Mouse (Mus musculus) heart, embryonic 11.5 days (tissue): ENCODE measurements around the gene Ush2a. TPM values are rescaled to one million over a fixed set of nuclear protein-coding genes. Genes with fewer than 3 reads are reported as not detected.

Experiments used
- ATAC-seq: fragments of 200-750 bp; cut with Nextera tagmentation; replicated peaks from 2 replicates; pipeline ENCODE4 v1.8.0; 2017; ENCODE audit warnings: moderate library complexity; ENCODE audit not compliant: insufficient number of reproducible peaks, low FRiP score, low TSS enrichment
- H3K27ac ChIP-seq: fragments of 300-500 bp; sonication (generic); 2 replicates; pipeline ENCODE4 v1.5.1; 2014; ENCODE audit warnings: mild to moderate bottlenecking, low read depth, low read length
- H3K27me3 ChIP-seq: fragments of 300-500 bp; sonication (generic); 2 replicates; pipeline ENCODE4 v1.6.1; 2014; ENCODE audit warnings: mild to moderate bottlenecking, low read length, mixed read lengths; ENCODE audit not compliant: control insufficient read depth, insufficient read depth
- H3K36me3 ChIP-seq: fragments of 300-500 bp; sonication (generic); 2 replicates; pipeline ENCODE4 v1.6.1; 2014; ENCODE audit warnings: mild to moderate bottlenecking, low read length, moderate library complexity, mixed read lengths; ENCODE audit not compliant: control insufficient read depth, insufficient read depth
- H3K4me1 ChIP-seq: fragments of 300-500 bp; sonication (generic); 2 replicates; pipeline ENCODE4 v1.6.1; 2014; ENCODE audit warnings: low read length; ENCODE audit not compliant: control insufficient read depth, insufficient read depth
- H3K4me2 ChIP-seq: fragments of 300-500 bp; sonication (generic); 2 replicates; pipeline ENCODE4 v1.6.1; 2014; ENCODE audit warnings: mild to moderate bottlenecking, moderate library complexity
- H3K4me3 ChIP-seq: fragments of 300-500 bp; sonication (generic); 2 replicates; pipeline ENCODE4 v1.5.1; 2014; ENCODE audit warnings: low read depth, low read length
- H3K9ac ChIP-seq: fragments of 300-500 bp; sonication (generic); 2 replicates; pipeline ENCODE4 v1.6.1; 2014; ENCODE audit warnings: mild to moderate bottlenecking, low read depth, low read length, moderate library complexity
- H3K9me3 ChIP-seq: fragments of 300-500 bp; sonication (generic); replicated peaks from 2 replicates; pipeline ENCODE4 v1.6.1; 2016; ENCODE audit warnings: low read length; ENCODE audit not compliant: control insufficient read depth
- WGBS: fragments of 180-500 bp; shearing (Covaris S2); extraction: QIAGEN DNeasy Blood & Tissue Kit; methylation state at CpG from one replicate; pipeline ENCODE4 v1.1.7; 2014; ENCODE audit not compliant: insufficient replicate concordance; 5-methylcytosine and 5-hydroxymethylcytosine counted together
- polyA plus RNA-seq: library from polyadenylated mRNA; unstranded; fragments of >200 nt; fragmentation: Nextera tagmentation; extraction: Ambion mirVana; gene quantifications from 2 replicates; pipeline ENCODE4 v1.2.1, GENCODE M21; 2014

The Ush2a gene
- polyA plus RNA-seq, 1 experiment from 2014 or later: 0.03 TPM

- H3K36me3 ChIP-seq: no peaks in the 10 kb centered on the region
- H3K4me1 ChIP-seq: no peaks in the 10 kb centered on the region
- no peak overlapping the region for H3K4me3 ChIP-seq
- H3K9ac ChIP-seq: no peak overlapping the region
- no peak overlapping the region for H3K4me2 ChIP-seq
- WGBS: 74% methylated on average over 5 of the region's 5 CpGs
- no peak for ATAC-seq
- no peaks in the 10 kb centered on the region for H3K27me3 ChIP-seq
- H3K9me3 ChIP-seq: no peaks in the 10 kb centered on the region
- H3K27ac ChIP-seq: no peak overlapping the region
Observed at GRCm38 (mm10) chr1:188837613-188838295, 575.9 kb downstream of the Ush2a start.

GRCm38 (mm10) chr1:188847242-188847641, 585.4 kb downstream of the Ush2a start:
- 84% methylated on average over 6 of the region's 6 CpGs for WGBS
- H3K27me3 ChIP-seq: no peaks in the 10 kb centered on the region

DNA sequence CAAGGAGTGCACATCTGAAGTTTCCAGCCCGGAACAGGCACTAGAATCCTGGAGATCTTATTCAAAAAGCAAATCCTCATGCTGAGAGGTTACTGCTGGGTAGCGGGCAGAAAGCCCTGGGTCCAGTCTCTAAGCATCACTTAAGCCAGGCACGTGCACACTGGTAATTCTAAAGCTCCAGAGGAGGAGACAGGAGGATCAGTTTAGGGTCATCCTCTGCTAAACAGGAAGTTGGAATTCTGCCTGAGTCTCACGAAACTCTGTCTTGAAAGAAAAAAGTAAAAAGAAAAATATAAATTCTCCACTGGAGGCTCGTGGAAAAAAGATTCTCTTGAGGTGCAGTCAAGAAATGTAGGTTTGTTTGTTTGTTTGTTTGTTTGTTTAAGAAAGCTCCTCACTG, 591.0 kb downstream of the Ush2a start:
- WGBS: 71% methylated on average over 5 of the region's 5 CpGs
- Histone ChIP-seq H3K9me3 (no peaks in the 10 kb centered on the region), H3K36me3 (no peaks in the 10 kb centered on the region), H3K27ac (no peak overlapping the region), H3K27me3 (no peaks in the 10 kb centered on the region), H3K4me1 (no peaks in the 10 kb centered on the region), H3K9ac (no peak overlapping the region), H3K4me2 (no peak overlapping the region), H3K4me3 (no peak overlapping the region)
- no peak for ATAC-seq

More at GRCm38 (mm10) chr1:188847242-188847641, 585.4 kb downstream of the Ush2a start:
- no peak overlapping the region for H3K4me3 ChIP-seq
- H3K27ac ChIP-seq: no peak overlapping the region
- no peak for ATAC-seq
- no peak overlapping the region for H3K9ac ChIP-seq
- no peaks in the 10 kb centered on the region for H3K36me3 ChIP-seq
- no peaks in the 10 kb centered on the region for H3K4me1 ChIP-seq
- H3K9me3 ChIP-seq: no peaks in the 10 kb centered on the region
- H3K4me2 ChIP-seq: no peak overlapping the region

DNA sequence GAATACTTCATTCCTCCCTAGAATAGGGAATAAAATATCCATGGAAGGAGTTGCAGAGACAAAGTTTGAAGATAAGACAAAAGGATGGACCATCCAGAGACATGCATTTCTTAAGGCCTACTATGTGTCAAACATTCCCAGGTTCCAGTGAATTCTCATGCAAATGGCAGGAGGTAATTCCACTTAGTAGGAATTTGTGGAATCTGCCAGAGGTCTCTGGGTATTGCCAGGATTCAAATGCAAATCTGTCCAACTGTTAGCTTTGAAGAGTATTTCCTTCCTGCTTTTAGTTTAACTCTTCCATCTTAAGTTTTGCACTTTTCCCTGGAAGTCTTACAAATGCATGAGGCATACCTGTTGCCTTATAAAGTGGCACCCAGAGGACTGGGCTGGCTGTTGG, 592.4 kb downstream of the Ush2a start:
- no peak for ATAC-seq
- H3K9ac ChIP-seq: no peak overlapping the region

DNA sequence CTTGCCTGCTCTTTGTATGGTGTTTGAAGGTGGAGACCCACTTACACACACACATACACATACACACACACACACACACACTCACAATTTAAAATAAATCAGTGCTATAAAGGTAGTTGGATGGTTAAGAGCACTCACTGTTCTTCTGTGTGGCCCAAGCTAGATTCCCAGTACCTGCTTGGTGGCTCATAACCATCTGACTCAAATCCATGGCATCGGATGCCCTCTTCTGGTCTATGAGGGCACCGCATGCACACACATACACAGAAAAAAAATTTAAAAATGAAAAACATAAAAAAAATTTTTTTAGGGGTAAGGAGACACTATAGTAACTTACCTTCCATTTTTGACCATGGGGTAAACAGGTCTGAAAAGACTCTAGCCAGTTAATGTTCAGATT, 593.2 kb downstream of the Ush2a start:
- no peak overlapping the region for H3K27ac ChIP-seq
- WGBS: 93% methylated on average over 2 of the region's 2 CpGs
- no peaks in the 10 kb centered on the region for H3K27me3 ChIP-seq
- H3K4me3 ChIP-seq: no peak overlapping the region
- no peak for ATAC-seq
- no peak overlapping the region for H3K9ac ChIP-seq
- H3K36me3 ChIP-seq: no peaks in the 10 kb centered on the region
- no peak overlapping the region for H3K4me2 ChIP-seq
- no peaks in the 10 kb centered on the region for H3K4me1 ChIP-seq
- H3K9me3 ChIP-seq: no peaks in the 10 kb centered on the region

More for the DNA sequence above, 592.4 kb downstream of the Ush2a start:
- no peak overlapping the region for H3K4me2 ChIP-seq
- H3K4me3 ChIP-seq: no peak overlapping the region
- no peak overlapping the region for H3K27ac ChIP-seq
- H3K27me3 ChIP-seq: no peaks in the 10 kb centered on the region
- H3K4me1 ChIP-seq: no peaks in the 10 kb centered on the region
- H3K36me3 ChIP-seq: no peaks in the 10 kb centered on the region
- H3K9me3 ChIP-seq: no peaks in the 10 kb centered on the region

- Histone ChIP-seq H3K27me3 (no peaks in the 10 kb centered on the region), H3K36me3 (no peaks in the 10 kb centered on the region), H3K9ac (no peak overlapping the region), H3K4me3 (no peak overlapping the region), H3K4me2 (no peak overlapping the region), H3K4me1 (no peaks in the 10 kb centered on the region), H3K9me3 (no peaks in the 10 kb centered on the region), H3K27ac (no peak overlapping the region)
- WGBS: 91% methylated on average over 5 of the region's 5 CpGs
- no peak for ATAC-seq
Observed at GRCm38 (mm10) chr1:188859718-188860117, 597.9 kb downstream of the Ush2a start.

DNA sequence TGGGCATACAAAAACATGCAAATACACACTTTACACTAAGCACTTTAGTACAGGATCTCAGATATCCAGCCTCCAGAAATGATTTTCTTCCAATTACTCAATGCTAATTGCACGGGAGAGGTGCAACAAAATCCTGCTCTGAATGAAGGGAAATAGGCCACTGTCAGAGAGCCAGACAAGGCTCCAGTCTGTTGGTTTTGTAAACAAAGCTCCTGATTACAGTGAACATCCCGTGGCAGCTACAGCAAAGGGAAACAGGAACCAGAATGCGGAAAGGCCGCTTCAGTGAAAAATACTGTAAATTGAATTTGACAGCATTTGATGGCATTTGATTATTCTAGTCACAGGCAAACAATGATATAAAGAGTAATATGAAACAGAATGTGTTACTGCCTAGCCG, 604.1 kb downstream of the Ush2a start:
- Histone ChIP-seq H3K9me3 (no peaks in the 10 kb centered on the region), H3K27me3 (no peaks in the 10 kb centered on the region), H3K27ac (no peak overlapping the region), H3K36me3 (no peaks in the 10 kb centered on the region), H3K9ac (no peak overlapping the region), H3K4me1 (peaks cover 6% of the 10 kb centered on the region; the same call in 1 of the 2 replicates), H3K4me3 (no peak overlapping the region), H3K4me2 (peak overlapping the region; percentile 24)
- 43% methylated on average over 5 of the region's 5 CpGs for WGBS
- no peak for ATAC-seq

DNA sequence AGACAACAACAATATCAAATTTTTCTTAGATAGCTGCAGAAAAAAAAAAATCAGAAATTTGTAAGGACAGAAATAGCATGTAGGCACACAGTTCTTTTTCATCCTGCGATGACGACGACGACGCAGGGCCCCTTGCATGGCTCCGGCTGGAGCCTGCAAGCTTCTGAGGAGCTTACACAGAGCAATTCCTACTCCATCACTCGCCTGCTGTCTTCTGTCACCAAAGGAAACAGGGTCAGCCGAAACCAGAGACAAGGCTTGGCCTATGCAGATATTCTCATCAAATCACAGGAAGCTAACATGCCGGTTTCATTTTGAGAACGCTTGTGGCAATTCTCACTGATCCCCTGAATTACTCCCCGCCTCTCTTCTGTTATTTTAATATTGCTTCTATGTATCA, 604.7 kb downstream of the Ush2a start:
- Histone ChIP-seq H3K27me3 (no peaks in the 10 kb centered on the region), H3K36me3 (no peaks in the 10 kb centered on the region), H3K9ac (no peak overlapping the region), H3K27ac (no peak overlapping the region), H3K9me3 (no peaks in the 10 kb centered on the region), H3K4me3 (no peak overlapping the region), H3K4me2 (peak overlapping the region; percentile 24; the same call in 1 of the 2 replicates), H3K4me1 (peaks cover 6% of the 10 kb centered on the region; the same call in 1 of the 2 replicates)
- 41% methylated on average over 11 of the region's 11 CpGs for WGBS
- ATAC-seq: no peak

GRCm38 (mm10) chr1:188878531-188879055, 616.8 kb downstream of the Ush2a start:
- Histone ChIP-seq H3K4me2 (no peak overlapping the region), H3K36me3 (no peaks in the 10 kb centered on the region), H3K9me3 (no peaks in the 10 kb centered on the region), H3K4me1 (no peaks in the 10 kb centered on the region), H3K4me3 (no peak overlapping the region), H3K27me3 (no peaks in the 10 kb centered on the region), H3K27ac (no peak overlapping the region), H3K9ac (no peak overlapping the region)
- ATAC-seq: no peak
- WGBS: 82% methylated on average over 4 of the region's 4 CpGs
